Mouse (Mus musculus) left cerebral cortex, adult 11 months (tissue): ENCODE measurements around the gene Tppp3.

Experiments
- DNase-seq: peaks from one replicate; pipeline ENCODE4 v3.0.0; 2022; ENCODE audit warnings: low spot score

Gene Tppp3

DNA sequence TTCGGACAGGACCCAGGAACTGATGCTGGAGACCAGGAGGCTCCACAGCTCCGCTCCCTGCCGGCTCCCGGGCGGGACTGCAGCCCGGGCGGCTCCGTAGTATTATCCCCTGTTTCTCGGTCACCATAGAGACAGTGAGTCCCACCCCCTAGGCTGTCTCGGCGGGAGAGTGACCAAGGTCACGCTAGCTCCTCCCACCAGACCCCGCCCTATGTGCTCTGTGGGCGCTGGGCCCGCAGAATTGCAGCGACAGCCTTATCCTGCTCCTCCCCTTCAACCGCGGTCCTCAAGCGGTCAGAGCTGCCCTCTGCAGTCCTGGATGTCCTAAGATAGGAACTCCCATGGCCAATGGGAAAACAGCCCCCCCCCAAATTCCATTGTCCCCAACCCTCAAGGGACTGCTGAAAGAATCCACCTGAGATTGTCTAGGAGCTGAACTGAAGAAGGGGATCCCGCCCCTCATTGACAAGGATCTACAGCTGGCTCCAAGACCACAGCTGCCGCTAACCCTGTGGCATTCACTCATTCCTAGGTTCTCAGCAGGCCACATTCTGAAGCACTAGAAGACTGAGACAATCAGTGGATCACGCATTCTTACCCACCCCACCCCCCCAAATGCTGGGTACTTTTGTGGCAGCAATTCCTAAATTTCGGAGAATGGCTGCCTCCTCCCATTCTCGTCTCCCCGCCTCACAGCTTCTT is at the start of gene Tppp3:
Gene Tppp3 (minus strand): TSS at position 213 of the 702 bp plus-strand sequence.
- peak; percentile 85 for DNase-seq

DNA sequence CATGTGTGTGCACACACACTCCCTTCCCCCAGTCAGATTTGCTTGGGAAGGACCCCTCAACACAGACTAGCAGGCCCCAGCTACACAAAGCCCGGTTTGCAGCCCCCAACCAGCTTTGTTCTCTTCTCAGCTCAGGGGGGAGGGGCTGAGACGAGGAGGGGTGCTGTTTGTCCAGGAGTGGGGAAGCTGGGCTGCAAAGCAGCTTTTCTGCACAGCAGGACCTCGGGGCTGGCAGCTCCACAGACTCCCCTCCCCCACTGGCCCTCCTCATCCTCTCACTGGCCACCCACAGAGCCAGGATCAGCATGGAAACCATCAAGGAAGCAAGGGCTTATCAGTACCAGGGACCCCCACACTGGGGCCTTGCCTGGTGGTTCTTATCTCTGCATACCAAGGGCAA is 49.7 kb upstream of the Tppp3 start:
- no peak for DNase-seq

- DNase-seq = no peak
Observed at GRCm38 (mm10) chr8:105520521-105520920, 49.2 kb upstream of the Tppp3 start.

- DNase-seq = no peak
Observed at GRCm38 (mm10) chr8:105519591-105519990, 48.3 kb upstream of the Tppp3 start.

- no peak for DNase-seq
Observed at GRCm38 (mm10) chr8:105518436-105519313, 47.3 kb upstream of the Tppp3 start, which contains the start of gene Hsd11b2. Gene Hsd11b2, plus strand, starts transcription at chr8:105518755.

DNA sequence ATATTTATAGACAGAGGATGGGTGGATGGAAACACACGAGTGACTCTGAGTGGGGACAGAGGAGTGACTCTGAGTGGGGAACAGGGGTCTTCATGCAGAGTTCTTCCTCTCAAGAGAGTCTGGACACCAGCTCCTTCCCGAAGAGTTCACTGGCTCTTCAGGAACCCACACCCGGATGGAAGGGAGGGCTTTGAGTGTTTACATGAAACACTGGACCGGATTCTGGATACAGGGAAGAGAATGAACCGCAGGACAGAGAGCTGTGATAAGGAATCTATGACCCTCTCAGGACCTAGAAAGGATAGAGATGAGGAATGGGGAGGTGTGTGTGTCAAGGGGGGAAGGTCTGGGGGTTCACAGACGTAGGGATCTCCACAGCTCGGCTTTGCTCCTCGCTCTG is 46.0 kb upstream of the Tppp3 start:
- no peak for DNase-seq

- peak; percentile 62 for DNase-seq
Observed at GRCm38 (mm10) chr8:105516018-105516645, 44.8 kb upstream of the Tppp3 start.

DNA sequence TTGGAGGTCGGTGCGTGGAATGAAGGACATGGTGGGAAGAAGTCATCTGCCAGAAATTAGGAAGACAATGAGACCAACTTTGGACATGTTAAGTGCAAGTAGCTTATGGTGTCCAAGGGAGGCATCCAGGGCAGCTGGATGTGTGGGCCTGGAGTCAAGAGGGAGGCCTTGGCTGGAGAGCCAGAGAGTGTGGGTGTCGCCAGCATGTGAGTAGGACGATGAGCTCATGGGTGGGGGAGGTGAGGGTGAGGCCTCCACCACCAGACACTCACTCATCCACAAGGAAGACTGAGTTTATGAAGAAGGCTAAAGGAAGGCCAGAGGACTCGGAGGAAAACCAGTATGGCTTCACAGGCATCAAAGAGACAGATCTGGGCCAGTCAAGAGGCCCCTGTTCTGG is 43.3 kb upstream of the Tppp3 start:
- no peak for DNase-seq

DNA sequence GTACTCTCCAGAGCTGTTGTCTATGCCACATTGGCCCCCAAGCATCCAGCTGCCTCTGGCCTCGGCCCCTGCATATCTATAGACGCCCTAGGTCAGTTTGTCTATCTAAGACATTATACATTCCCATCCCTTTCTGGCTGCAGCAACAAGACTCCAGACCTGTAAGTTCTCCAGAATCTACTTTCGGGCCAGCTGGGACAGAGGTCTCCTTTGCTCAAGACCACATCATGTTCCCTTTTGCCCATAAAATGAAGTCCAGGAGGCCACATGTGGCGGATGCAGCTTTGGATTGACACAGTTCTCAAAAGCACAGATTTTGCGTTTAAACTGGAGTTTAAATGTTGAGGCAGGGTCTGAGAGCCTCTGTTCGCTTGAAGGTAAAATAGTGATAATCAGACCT is 42.9 kb upstream of the Tppp3 start:
- no peak for DNase-seq

- DNase-seq = no peak
Observed at GRCm38 (mm10) chr8:105509997-105510735, 38.8 kb upstream of the Tppp3 start.

- DNase-seq = no peak
Observed at GRCm38 (mm10) chr8:105508758-105509157, 37.4 kb upstream of the Tppp3 start.

- no peak for DNase-seq
Observed at GRCm38 (mm10) chr8:105506977-105507376, 35.7 kb upstream of the Tppp3 start.

GRCm38 (mm10) chr8:105504617-105505016 is 33.3 kb upstream of the Tppp3 start:
- no peak for DNase-seq

GRCm38 (mm10) chr8:105499787-105500186 is 28.5 kb upstream of the Tppp3 start:
- no peak for DNase-seq

DNA sequence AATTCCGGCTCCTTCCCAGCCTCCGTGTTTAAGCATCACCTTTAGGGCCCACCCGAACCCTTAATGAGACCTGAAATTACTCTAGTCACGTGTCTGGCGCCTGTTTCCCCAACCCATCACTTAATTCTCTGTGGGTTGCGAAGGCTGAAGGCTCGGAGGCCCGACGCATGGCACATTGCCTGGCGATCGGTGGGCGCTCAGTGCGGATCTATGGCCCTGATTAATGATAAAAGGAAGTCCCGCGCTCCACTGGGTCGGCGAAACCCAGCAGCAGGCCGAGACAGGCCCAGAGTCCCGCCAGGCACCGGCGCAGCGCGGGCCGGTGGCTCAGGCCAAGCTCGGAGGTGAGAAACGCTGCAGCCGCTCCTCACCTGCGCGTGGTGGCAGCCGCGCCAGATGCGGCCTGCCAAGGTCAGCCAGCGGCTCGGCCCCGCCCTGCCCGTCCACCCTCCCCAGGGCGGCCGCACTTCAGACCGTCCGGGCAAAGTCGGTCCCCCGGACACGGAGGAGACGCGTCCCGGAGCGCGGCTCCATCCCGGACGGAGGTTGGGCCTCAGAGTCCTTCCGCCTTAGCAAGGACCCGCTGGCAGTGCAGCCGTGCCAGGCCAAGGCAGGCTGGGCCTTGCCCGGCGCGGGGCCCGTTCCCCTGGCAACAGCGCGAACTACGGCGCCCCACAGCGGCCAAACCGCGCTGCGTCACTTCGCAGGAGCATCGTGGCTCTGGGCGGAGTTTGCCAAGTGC is 25.3 kb upstream of the Tppp3 start, which contains the start of gene Zdhhc1:
Gene Zdhhc1 (minus strand): TSS at position 464 of the 742 bp plus-strand sequence.
- peak; percentile 70 for DNase-seq

DNA sequence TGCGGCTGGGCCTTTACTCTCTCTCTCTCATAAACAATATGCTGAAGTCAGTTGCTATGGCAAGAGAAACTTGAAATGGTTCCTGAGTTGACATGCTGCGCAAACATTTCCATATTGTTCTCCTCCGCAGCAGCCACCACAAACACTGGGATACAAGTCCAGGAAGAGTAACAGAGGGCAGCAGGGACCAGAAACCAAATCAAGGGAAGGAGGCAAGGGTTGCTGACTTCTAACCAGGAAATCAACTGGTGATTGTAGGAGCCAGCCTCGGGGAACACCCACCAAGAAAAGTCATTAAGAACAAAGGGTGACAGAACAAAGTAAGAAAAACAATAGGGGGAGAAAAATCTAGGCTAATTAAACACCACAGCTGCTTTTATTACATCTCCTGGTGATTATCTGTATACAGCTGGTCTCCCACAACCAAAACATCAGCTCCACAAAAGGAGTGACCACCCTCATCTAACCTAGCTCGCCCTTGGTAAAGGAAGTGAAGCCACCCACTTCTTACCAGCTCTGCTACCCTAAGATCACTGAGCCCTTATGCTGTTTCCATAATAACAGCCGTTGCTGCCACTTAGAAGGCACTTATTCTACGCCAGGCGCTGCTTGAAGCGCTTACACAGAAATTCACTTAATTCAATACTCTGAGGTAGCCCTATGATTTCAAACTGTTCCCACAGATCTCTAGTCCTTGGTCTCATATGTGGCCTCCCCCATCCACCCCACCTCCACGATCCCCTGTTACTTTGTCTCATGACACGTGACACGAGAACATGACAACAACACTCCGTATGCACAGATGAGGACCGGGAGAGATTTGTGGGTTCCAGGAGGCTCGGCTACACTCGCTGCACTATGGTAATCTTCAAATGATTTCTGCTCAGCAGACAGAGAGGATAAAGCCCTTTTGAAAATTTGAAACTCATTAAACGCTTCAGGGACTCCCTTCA is 24.3 kb upstream of the Tppp3 start:
- DNase-seq = no peak

GRCm38 (mm10) chr8:105494566-105494965 is 23.2 kb upstream of the Tppp3 start:
- no peak for DNase-seq

- DNase-seq = no peak
Observed at GRCm38 (mm10) chr8:105493495-105493894, 22.2 kb upstream of the Tppp3 start.

- DNase-seq = no peak
Observed at GRCm38 (mm10) chr8:105489281-105489680, 18.0 kb upstream of the Tppp3 start.

- DNase-seq = no peak
Observed at GRCm38 (mm10) chr8:105488082-105488481, 16.8 kb upstream of the Tppp3 start.
